Mouse (Mus musculus) ES-E14 (cell line): Measurements from ENCODE around the gene Asb12. TPM values are rescaled to one million over a fixed set of nuclear protein-coding genes. Genes with fewer than 3 reads are reported as not detected.

ENCODE experiments used
- DNase-seq: peaks from one replicate; pipeline ENCODE4 v3.0.0-alpha.2; 2013; ENCODE audit warnings: low read depth, low spot score
- H3K27ac ChIP-seq: 2 replicates; pipeline ENCODE4 v1.5.1; 2012; ENCODE audit warnings: low read depth, mild to moderate bottlenecking, low read length, moderate library complexity, mixed read lengths; ENCODE audit not compliant: poor library complexity, insufficient read depth, severe bottlenecking
- H3K36me3 ChIP-seq: 2 replicates; pipeline ENCODE4 v1.6.1; 2012; ENCODE audit warnings: mild to moderate bottlenecking, low read length, moderate library complexity, mixed read lengths; ENCODE audit not compliant: control insufficient read depth, poor library complexity, insufficient read depth, severe bottlenecking
- H3K4me1 ChIP-seq, 2 experiments: fragments of 150-350 bp in 1 of 2; sonication (generic) in 1 of 2; 2 replicates each; pipeline ENCODE4 v1.6.1; 2012; ENCODE audit warnings: low read length in 2 of 2, mild to moderate bottlenecking in 1 of 2, mixed read lengths in 1 of 2; ENCODE audit not compliant: control insufficient read depth in 2 of 2, insufficient read depth in 2 of 2, poor library complexity in 1 of 2
- H3K4me3 ChIP-seq, 2 experiments: fragments of 150-350 bp in 1 of 2; sonication (generic) in 1 of 2; 2 replicates each; pipeline ENCODE4 v1.5.1; 2012; ENCODE audit warnings: low read length in 2 of 2, low read depth in 1 of 2, mild to moderate bottlenecking in 1 of 2, mixed read lengths in 1 of 2; ENCODE audit not compliant: insufficient read depth in 1 of 2, poor library complexity in 1 of 2, severe bottlenecking in 1 of 2
- H3K9ac ChIP-seq: 2 replicates; pipeline ENCODE4 v1.6.1; 2012; ENCODE audit warnings: low read depth, mild to moderate bottlenecking, low read length, mixed read lengths; ENCODE audit not compliant: poor library complexity, insufficient read depth, severe bottlenecking
- H3K9me3 ChIP-seq: fragments of 150-350 bp; sonication (generic); 2 replicates; pipeline ENCODE4 v1.6.1; 2012; ENCODE audit warnings: low read depth, mild to moderate bottlenecking, low read length; ENCODE audit not compliant: control insufficient read depth, insufficient read depth
- CHD2 ChIP-seq: IDR thresholded peaks from 2 replicates; pipeline ENCODE4 v1.6.1; 2014; ENCODE audit warnings: mild to moderate bottlenecking, low read depth, low read length, inconsistent platforms
- HCFC1 ChIP-seq: IDR thresholded peaks from 2 replicates; pipeline ENCODE4 v1.6.1; 2012; ENCODE audit warnings: low read length, inconsistent platforms, borderline replicate concordance; ENCODE audit not compliant: insufficient read depth
- MAFK ChIP-seq: IDR thresholded peaks from 2 replicates; pipeline ENCODE4 v1.6.1; 2014; ENCODE audit warnings: mild to moderate bottlenecking, low read depth, low read length, inconsistent platforms; ENCODE audit not compliant: insufficient read depth
- ZC3H11A ChIP-seq: IDR thresholded peaks from 2 replicates; pipeline ENCODE4 v1.6.1; 2012; ENCODE audit warnings: low read depth, mild to moderate bottlenecking, inconsistent platforms, low read length, borderline replicate concordance
- ZNF384 ChIP-seq: IDR thresholded peaks from 2 replicates; pipeline ENCODE4 v1.6.1; 2012; ENCODE audit warnings: low read depth, low read length, inconsistent platforms
- in situ Hi-C, 2 experiments: fragments of 600-800 bp; cut with MboI; formaldehyde crosslinking; loops; one replicate each; pipeline ENCODE4 v1.15.1; 2025; ENCODE audit warnings: low sequenced_read_pairs in 2 of 2, inconsistent platforms in 1 of 2; ENCODE audit not compliant: unreplicated experiment in 2 of 2
- total RNA-seq: library from RNA; depleted of rRNA; stranded (reverse); fragments of 300-350 nt; gene quantifications from 2 replicates; pipeline ENCODE4 v1.2.3, GENCODE M21; 2012

Asb12 gene
- total RNA-seq, 1 experiment, result 0.62 TPM

DNA sequence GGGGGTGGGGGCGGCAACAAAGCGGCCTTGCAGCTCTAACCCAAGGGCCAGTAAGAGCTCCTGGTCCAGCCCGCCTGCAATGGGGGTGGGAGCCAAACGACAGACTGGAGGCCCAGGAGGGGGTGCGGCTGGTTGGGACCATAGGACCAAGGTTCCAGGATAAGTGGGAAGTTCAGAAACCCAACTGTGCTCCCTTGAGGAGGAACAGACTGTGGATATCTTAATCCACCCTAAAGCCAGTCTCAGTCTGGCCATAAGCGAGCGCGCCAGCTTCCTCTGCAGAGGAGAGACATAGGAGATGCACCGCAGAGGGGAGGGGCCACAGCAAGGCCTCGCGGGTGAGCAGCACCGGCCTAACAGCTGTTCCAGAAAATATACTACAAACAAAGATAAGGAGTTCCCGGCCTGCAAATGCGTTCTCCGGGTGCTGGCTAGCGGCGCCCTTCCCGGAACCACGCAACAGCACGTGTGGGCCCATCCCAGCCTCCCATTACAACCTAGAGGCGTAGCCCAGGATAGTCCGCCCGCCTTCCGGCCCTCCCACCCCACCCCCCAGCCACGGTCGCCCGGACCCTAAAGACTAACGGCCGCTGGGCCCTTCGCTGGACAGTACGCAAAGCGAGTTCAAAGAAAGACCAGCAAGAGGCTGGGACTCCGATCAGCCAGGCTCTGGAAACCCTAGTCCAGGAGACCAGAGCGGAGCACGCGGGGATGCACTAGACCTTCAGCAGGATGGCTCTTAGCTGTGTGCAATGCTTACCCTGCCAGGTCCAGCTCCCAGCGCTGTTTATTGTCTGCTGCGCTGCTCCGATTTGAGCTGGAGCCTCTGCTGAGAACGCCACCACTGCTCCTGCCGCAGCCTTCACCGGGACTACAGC, 113.7 kb downstream of the Asb12 start:
- Histone ChIP-seq H3K4me3 (peak overlapping the region; percentile 84 to 87), H3K27ac (peak overlapping the region; percentile 27; the same call in 1 of the 2 replicates), H3K4me1 (0 out of 4 replicates have a peak, but pooled peaks cover 0 to 2% of the 10 kb centered on the region in 2 experiments), H3K36me3 (no peaks in the 10 kb centered on the region), H3K9ac (peak overlapping the region; percentile 68), H3K9me3 (no peaks in the 10 kb centered on the region)
- TF ChIP-seq ZNF384 (no peak), CHD2 (no peak), HCFC1 (no peak), ZC3H11A (no peak), MAFK (no peak)
- DNase-seq, result peak; percentile 12
- in situ Hi-C loops, result no loop called here

GRCm38 (mm10) chrX:95443390-95443789, 114.4 kb downstream of the Asb12 start:
- Histone ChIP-seq H3K4me1 (0 out of 4 replicates have a peak, but pooled peaks cover 0 to 2% of the 10 kb centered on the region in 2 experiments), H3K27ac (no peak overlapping the region), H3K9ac (no peak overlapping the region; the same call in 1 of the 2 replicates), H3K4me3 (peak overlapping the region; percentile 84 to 87), H3K9me3 (no peaks in the 10 kb centered on the region), H3K36me3 (no peaks in the 10 kb centered on the region)
- in situ Hi-C loops, result no loop called here
- TF ChIP-seq ZNF384, result no peak
- TF ChIP-seq CHD2, result no peak
- no peak for TF ChIP-seq HCFC1
- TF ChIP-seq MAFK, result no peak
- TF ChIP-seq ZC3H11A, result no peak
- no peak for DNase-seq

DNA sequence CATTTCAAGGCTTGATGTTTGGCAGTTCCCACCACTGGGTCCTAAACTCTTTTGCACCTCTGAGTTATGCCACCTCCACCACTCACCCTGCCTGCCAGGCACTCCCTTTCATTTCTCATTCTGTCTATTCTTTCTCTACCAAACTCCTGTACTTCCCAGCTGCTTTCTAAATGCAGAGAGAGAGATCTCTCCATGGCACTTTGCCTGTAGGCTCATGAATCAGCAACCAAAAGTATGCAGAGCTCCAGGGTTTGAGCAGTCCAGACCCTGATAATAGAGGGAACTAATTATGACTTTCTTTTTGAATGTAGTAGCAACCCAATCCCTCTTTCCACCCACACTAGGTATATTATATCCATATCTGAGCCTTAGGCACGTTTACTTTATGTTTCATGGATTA, 115.5 kb downstream of the Asb12 start:
- Histone ChIP-seq H3K9ac (no peak overlapping the region), H3K27ac (no peak overlapping the region), H3K4me3 (no peak overlapping the region), H3K9me3 (no peaks in the 10 kb centered on the region), H3K36me3 (no peaks in the 10 kb centered on the region), H3K4me1 (0 out of 4 replicates have a peak, but pooled peaks cover 0 to 2% of the 10 kb centered on the region in 2 experiments)
- no peak for DNase-seq
- TF ChIP-seq MAFK (no peak), ZC3H11A (no peak), CHD2 (no peak)
- in situ Hi-C loops, result no loop called here

- in situ Hi-C loops, result no loop called here
- Histone ChIP-seq H3K4me1 (0 out of 4 replicates have a peak, but pooled peaks cover 0 to 2% of the 10 kb centered on the region in 2 experiments), H3K9me3 (no peaks in the 10 kb centered on the region), H3K4me3 (no peak overlapping the region), H3K27ac (no peak overlapping the region), H3K36me3 (no peaks in the 10 kb centered on the region), H3K9ac (no peak overlapping the region)
- DNase-seq, result no peak
- no peak for TF ChIP-seq CHD2
- TF ChIP-seq HCFC1, result no peak
- no peak for TF ChIP-seq ZC3H11A
- TF ChIP-seq MAFK, result no peak
- no peak for TF ChIP-seq ZNF384
Observed at GRCm38 (mm10) chrX:95441290-95441689, 116.5 kb downstream of the Asb12 start.
